In genomic region chr11:98924633-98925175, GRCm38 (mm10) we compare ENCODE assay signal across 9 mouse cellular contexts. TPM values are rescaled to one million over a fixed set of nuclear protein-coding genes. Genes with fewer than 3 reads are reported as not detected.
DNase-seq lines count a peak whose midpoint lies in the region; ATAC-seq and TF ChIP-seq lines count a peak whose summit lies in the region.
"Had no signal": no experiment of that assay in that cellular context is flagged by ENCODE, and none has a peak within 500 bp of the region (broad histone marks: within the 10 kb centered on the region; RNA-seq: fewer than 3 reads in every experiment).

No protein-coding gene starts in this region.

- TF ChIP-seq CTCF in MEL (IDR thresholded peaks at IDR 0.05 in 2 of 3, conservative IDR thresholded peaks at IDR 0.05 in 1 of 3; ENCODE audit: control insufficient read depth in 1 of 3, insufficient read depth in 1 of 3, low read depth in 2 of 3, low read length in 3 of 3, poor library complexity in 1 of 3, severe bottlenecking in 1 of 3), result no peak; a peak in 1 of 6 replicates

- no peak for ATAC-seq in kidney, embryonic 14.5 days (ENCODE audit: low FRiP score, low TSS enrichment)
- ATAC-seq in hindbrain, embryonic 12.5 days (ENCODE audit: low FRiP score), result no peak
- ATAC-seq in midbrain, embryonic 13.5 days, result no peak
- no peak for ATAC-seq in erythroblast, adult 5-6 weeks (replicated peaks; ENCODE audit: low FRiP score, poor library complexity, severe bottlenecking)

- no peaks in the 10 kb centered on the region for H3K79me2 ChIP-seq in MEL (ENCODE audit: control insufficient read depth, insufficient read depth, low read length, poor library complexity)

- 36% methylated on average over 5 of the region's 5 CpGs for WGBS in kidney, embryonic 14.5 days
- 25% methylated on average over 5 of the region's 5 CpGs for WGBS in hindbrain, embryonic 12.5 days
- WGBS in midbrain, embryonic 13.5 days, result 38% methylated on average over 5 of the region's 5 CpGs

- DNase-seq in kidney, adult 9 months, result no peak
- peak; percentile 66 for DNase-seq in MEL (ENCODE audit: low read depth, low spot score)
- DNase-seq in frontal cortex, postnatal 36 days (ENCODE audit: low spot score in 2 of 2), result no peak
- DNase-seq in left cerebral cortex, postnatal 36 days (ENCODE audit: low spot score in 2 of 2), result no peak

- no peaks in the 10 kb centered on the region for H3K9me3 ChIP-seq in kidney, embryonic 14.5 days (ENCODE audit: control insufficient read depth, low read length)
- H3K9me3 ChIP-seq in MEL (replicated peaks; ENCODE audit: insufficient read depth, low read length), result no peaks in the 10 kb centered on the region
- H3K9me3 ChIP-seq in hindbrain, embryonic 12.5 days (replicated peaks), result no peaks in the 10 kb centered on the region
- no peaks in the 10 kb centered on the region for H3K9me3 ChIP-seq in midbrain, embryonic 13.5 days

- no peak for TF ChIP-seq POLR2A in MEL (IDR thresholded peaks at IDR 0.05; ENCODE audit: control insufficient read depth in 1 of 2, insufficient read depth in 1 of 2, low read depth in 1 of 2, low read length in 2 of 2, poor library complexity in 1 of 2)

- TF ChIP-seq EP300 in MEL (IDR thresholded peaks at IDR 0.05; ENCODE audit: low read depth in 1 of 2, low read length in 2 of 2), result no peak

- H3K27ac ChIP-seq in kidney, embryonic 14.5 days (ENCODE audit: low read depth, low read length), result peak overlapping the region; percentile 90
- peak overlapping the region; percentile 50 for H3K27ac ChIP-seq in MEL (ENCODE audit: control insufficient read depth, low read depth, low read length)
- peak overlapping the region; percentile 84 for H3K27ac ChIP-seq in hindbrain, embryonic 12.5 days
- peak overlapping the region; percentile 75 for H3K27ac ChIP-seq in midbrain, embryonic 13.5 days

- H3K27me3 ChIP-seq in kidney, embryonic 14.5 days (ENCODE audit: control insufficient read depth, insufficient read depth, low read length), result no peaks in the 10 kb centered on the region
- H3K27me3 ChIP-seq in MEL (ENCODE audit: control insufficient read depth in 1 of 2, insufficient read depth in 2 of 2, low read length in 2 of 2), result no peaks in the 10 kb centered on the region
- no peaks in the 10 kb centered on the region for H3K27me3 ChIP-seq in hindbrain, embryonic 12.5 days
- 0 out of 2 replicates have a peak, but pooled peaks cover 2% of the 10 kb centered on the region for H3K27me3 ChIP-seq in midbrain, embryonic 13.5 days

- no peak for TF ChIP-seq RAD21 in MEL (IDR thresholded peaks at IDR 0.05; ENCODE audit: low read depth, low read length)

- no peak overlapping the region for H3K9ac ChIP-seq in kidney, embryonic 14.5 days (ENCODE audit: low read depth, low read length)
- H3K9ac ChIP-seq in MEL (ENCODE audit: control insufficient read depth, low read depth, low read length, poor library complexity, severe bottlenecking), result peak overlapping the region; percentile 35
- H3K9ac ChIP-seq in hindbrain, embryonic 12.5 days, result no peak overlapping the region
- 0 out of 2 replicates have a peak overlapping the region, but pooled peaks have one; percentile 19 for H3K9ac ChIP-seq in midbrain, embryonic 13.5 days (replicated peaks)

- no peak overlapping the region for H3K4me3 ChIP-seq in kidney, embryonic 14.5 days (ENCODE audit: low read length)
- H3K4me3 ChIP-seq in MEL (ENCODE audit: control insufficient read depth in 1 of 2, insufficient read depth in 1 of 2, low read depth in 2 of 2, low read length in 2 of 2), result no peak overlapping the region
- H3K4me3 ChIP-seq in hindbrain, embryonic 12.5 days, result no peak overlapping the region
- H3K4me3 ChIP-seq in midbrain, embryonic 13.5 days (replicated peaks), result no peak overlapping the region

- intact Hi-C loops in left cerebral cortex, postnatal 36 days (cut with DNase I), result loop anchor here (5.0 kb wide), 2 partner anchors 113 to 228 kb away; no protein-coding TSS in a partner anchor

- H3K36me3 ChIP-seq in kidney, embryonic 14.5 days (ENCODE audit: control insufficient read depth, insufficient read depth, low read length), result peaks cover 11% of the 10 kb centered on the region
- H3K36me3 ChIP-seq in MEL (ENCODE audit: control insufficient read depth in 1 of 2, insufficient read depth in 2 of 2, low read length in 2 of 2), result peaks cover 8 to 31% of the 10 kb centered on the region in 2 experiments
- peaks cover 2% of the 10 kb centered on the region for H3K36me3 ChIP-seq in hindbrain, embryonic 12.5 days
- no peaks in the 10 kb centered on the region for H3K36me3 ChIP-seq in midbrain, embryonic 13.5 days

- H3K4me2 ChIP-seq in kidney, embryonic 14.5 days (replicated peaks; ENCODE audit: low read depth, low read length), result no peak overlapping the region
- H3K4me2 ChIP-seq in hindbrain, embryonic 12.5 days (replicated peaks), result peak overlapping the region; percentile 30; the same call in 1 of the 2 replicates
- H3K4me2 ChIP-seq in midbrain, embryonic 13.5 days (replicated peaks), result no peak overlapping the region

- peaks cover 61% of the 10 kb centered on the region for H3K4me1 ChIP-seq in kidney, embryonic 14.5 days (ENCODE audit: control insufficient read depth, insufficient read depth, low read length)
- peaks cover 18 to 27% of the 10 kb centered on the region in 2 experiments for H3K4me1 ChIP-seq in MEL (ENCODE audit: control insufficient read depth in 1 of 2, insufficient read depth in 2 of 2, low read length in 2 of 2)
- peaks cover 71% of the 10 kb centered on the region for H3K4me1 ChIP-seq in hindbrain, embryonic 12.5 days
- peaks cover 75% of the 10 kb centered on the region for H3K4me1 ChIP-seq in midbrain, embryonic 13.5 days (replicated peaks)

TF ChIP-seq in MEL, 35 proteins besides CTCF, POLR2A, EP300 and RAD21:
- 0 out of 2 replicates have a peak, but pooled peaks have one; percentile 31 for TF ChIP-seq UBTF (IDR thresholded peaks at IDR 0.05; ENCODE audit: borderline replicate concordance, insufficient read depth, low read depth, low read length)
- no peak for TF ChIP-seq CHD1 (IDR thresholded peaks at IDR 0.05; ENCODE audit: low read depth, low read length)
- TF ChIP-seq SIN3A (IDR thresholded peaks at IDR 0.05; ENCODE audit: low read length), result no peak
- peak; percentile 23; the same call in 1 of the 2 replicates for TF ChIP-seq POLR2AphosphoS2 (IDR thresholded peaks at IDR 0.05; ENCODE audit: low read length)
- TF ChIP-seq NELFE (IDR thresholded peaks at IDR 0.05; ENCODE audit: low read depth, low read length), result no peak
- no peak for TF ChIP-seq ETS1 (IDR thresholded peaks at IDR 0.05; ENCODE audit: low read depth, low read length)

RNA-seq across cellular contexts. Expression of gene Rara, which starts 2.9 kb away (rescaled TPM):
- 27.7 and 36.7 TPM in 2 replicates for polyA plus RNA-seq in kidney, embryonic 14.5 days (2014; fragmentation: Nextera tagmentation; extraction: Ambion mirVana)
- total RNA-seq in MEL (2012; rRNA removed), result 9.8 and 12.1 TPM in 2 replicates
- polyA plus RNA-seq in MEL (2012; ENCODE audit: insufficient read depth in 1 of 2, insufficient read length in 2 of 2, low read depth in 1 of 2, low replicate concordance in 2 of 2, missing spikeins in 1 of 2), result 10 to 100 TPM in 1 of 2 experiments, not detected in 1; 13.7 TPM
- polyA plus RNA-seq in hindbrain, embryonic 12.5 days (2016; fragmentation: Nextera tagmentation; extraction: Ambion mirVana), result 38.6 and 46.9 TPM in 2 replicates
- 7.5 and 9.1 TPM in 2 replicates for polyA plus RNA-seq in midbrain, embryonic 13.5 days (2015; fragmentation: Nextera tagmentation; extraction: Ambion mirVana)
- total RNA-seq in erythroblast, adult 5-6 weeks (2015; ENCODE audit: low replicate concordance), result 13.1 and 13.2 TPM in 2 replicates
- 2.8 TPM in 2 replicates for total RNA-seq in erythroblast, adult 5-6 weeks (2017; ENCODE audit: low replicate concordance)
- 10 to 100 TPM; 10.5 to 11.6 TPM for total RNA-seq in left cerebral cortex, postnatal 36 days (2021)

RNA-seq across cellular contexts. Expression of gene Cdc6, which starts 17.1 kb away (rescaled TPM):
- polyA plus RNA-seq in kidney, embryonic 14.5 days (2014; fragmentation: Nextera tagmentation; extraction: Ambion mirVana), result 32.5 and 44.1 TPM in 2 replicates
- total RNA-seq in MEL (2012; rRNA removed), result 83.4 and 104 TPM in 2 replicates
- polyA plus RNA-seq in MEL (2012; ENCODE audit: insufficient read depth in 1 of 2, insufficient read length in 2 of 2, low read depth in 1 of 2, low replicate concordance in 2 of 2, missing spikeins in 1 of 2), result 10 to 100 TPM; 56.9 to 69.4 TPM
- 19.0 and 20.2 TPM in 2 replicates for polyA plus RNA-seq in hindbrain, embryonic 12.5 days (2016; fragmentation: Nextera tagmentation; extraction: Ambion mirVana)
- polyA plus RNA-seq in midbrain, embryonic 13.5 days (2015; fragmentation: Nextera tagmentation; extraction: Ambion mirVana), result 10.6 and 11.3 TPM in 2 replicates
- total RNA-seq in erythroblast, adult 5-6 weeks (2015; ENCODE audit: low replicate concordance), result 20.0 and 20.1 TPM in 2 replicates
- 46.7 and 54.2 TPM in 2 replicates for total RNA-seq in erythroblast, adult 5-6 weeks (2017; ENCODE audit: low replicate concordance)
- total RNA-seq in left cerebral cortex, postnatal 36 days (2021), result under 1 TPM; 0.39 to 0.47 TPM

RNA-seq across cellular contexts. Expression of gene Gjd3, which starts 58.1 kb away (rescaled TPM):
- 0.64 TPM in 1 of 2 replicates, not detected in the other for polyA plus RNA-seq in kidney, embryonic 14.5 days (2014; fragmentation: Nextera tagmentation; extraction: Ambion mirVana)
- not detected in 2 replicates for total RNA-seq in MEL (2012; rRNA removed)
- polyA plus RNA-seq in MEL (2012; ENCODE audit: insufficient read depth in 1 of 2, insufficient read length in 2 of 2, low read depth in 1 of 2, low replicate concordance in 2 of 2, missing spikeins in 1 of 2), result not detected
- polyA plus RNA-seq in hindbrain, embryonic 12.5 days (2016; fragmentation: Nextera tagmentation; extraction: Ambion mirVana), result 0.88 and 1.1 TPM in 2 replicates
- polyA plus RNA-seq in midbrain, embryonic 13.5 days (2015; fragmentation: Nextera tagmentation; extraction: Ambion mirVana), result 0.58 and 0.99 TPM in 2 replicates
- not detected in 2 replicates for total RNA-seq in erythroblast, adult 5-6 weeks (2015; ENCODE audit: low replicate concordance)
- total RNA-seq in erythroblast, adult 5-6 weeks (2017; ENCODE audit: low replicate concordance), result not detected in 2 replicates
- total RNA-seq in left cerebral cortex, postnatal 36 days (2021), result 1 to 10 TPM; 2.0 TPM
- polyA plus RNA-seq: liver, embryonic 16.5 days had no signal

Comparison
In these comparisons a context has a peak if more than half of its experiments do, and no peak if none do; other contexts are left out.
1. H3K9ac ChIP-seq: peak in MEL (single experiment) and midbrain, embryonic 13.5 days (single experiment); none in kidney, embryonic 14.5 days (single experiment) and hindbrain, embryonic 12.5 days (single experiment).
2. Peak in every context shown above with its lines, with median percentiles within 50 percentile points of each other: H3K27ac ChIP-seq.